Mouse (Mus musculus) liver, embryonic 14.5 days (tissue): ENCODE measurements around the gene Sema4d. TPM values are rescaled to one million over a fixed set of nuclear protein-coding genes. Genes with fewer than 3 reads are reported as not detected.

Source experiments
- ATAC-seq: fragments of 200-750 bp; cut with Nextera tagmentation; 2 replicates; pipeline ENCODE4 v1.8.0; 2017; ENCODE audit warnings: moderate number of reproducible peaks, mild to moderate bottlenecking, moderate library complexity; ENCODE audit not compliant: insufficient read depth
- DNase-seq, 3 experiments: peaks; one replicate each; pipeline ENCODE4 v3.0.0-alpha.2; 2012 to 2013; ENCODE audit warnings: low read depth in 3 of 3, low spot score in 3 of 3
- H3K27ac ChIP-seq: fragments of 300-500 bp; sonication (generic); 2 replicates; pipeline ENCODE4 v1.5.1; 2014; ENCODE audit warnings: moderate library complexity, mild to moderate bottlenecking, control low read depth, inconsistent platforms
- H3K27me3 ChIP-seq: fragments of 300-500 bp; sonication (generic); 2 replicates; pipeline ENCODE4 v1.6.1; 2014; ENCODE audit warnings: mild to moderate bottlenecking, low read length, moderate library complexity; ENCODE audit not compliant: control insufficient read depth, insufficient read depth
- H3K36me3 ChIP-seq: fragments of 300-500 bp; sonication (generic); replicated peaks from 2 replicates; pipeline ENCODE4 v1.6.1; 2014; ENCODE audit warnings: low read depth; ENCODE audit not compliant: control insufficient read depth, insufficient read depth
- H3K4me1 ChIP-seq, 2 experiments: fragments of 200-500 bp in 1 of 2; fragments of 300-500 bp in 1 of 2; sonication (generic) in 1 of 2; replicated peaks; 2 replicates each; pipeline ENCODE4 v1.6.1; 2012 to 2014; ENCODE audit warnings: antibody characterized with exemption in 1 of 2, inconsistent platforms in 1 of 2, low read length in 1 of 2; ENCODE audit not compliant: control insufficient read depth in 2 of 2, insufficient read depth in 2 of 2
- H3K4me2 ChIP-seq: fragments of 300-500 bp; sonication (generic); 2 replicates; pipeline ENCODE4 v1.6.1; 2014; ENCODE audit warnings: low read depth, mild to moderate bottlenecking, control low read depth, moderate library complexity
- H3K4me3 ChIP-seq, 2 experiments: fragments of 200-500 bp in 1 of 2; fragments of 300-500 bp in 1 of 2; sonication (generic) in 1 of 2; 2 replicates each; pipeline ENCODE4 v1.5.1; 2012 to 2014; ENCODE audit warnings: low read depth in 2 of 2, low read length in 2 of 2, mild to moderate bottlenecking in 2 of 2, control low read depth in 1 of 2, inconsistent platforms in 1 of 2, moderate library complexity in 1 of 2; ENCODE audit not compliant: insufficient read depth in 1 of 2
- H3K9ac ChIP-seq: fragments of 300-500 bp; sonication (generic); replicated peaks from 2 replicates; pipeline ENCODE4 v1.6.1; 2014; ENCODE audit warnings: mild to moderate bottlenecking, control low read depth, moderate library complexity
- H3K9me3 ChIP-seq: fragments of 300-500 bp; sonication (generic); 2 replicates; pipeline ENCODE4 v1.6.1; 2016; ENCODE audit warnings: low read length, mixed read lengths; ENCODE audit not compliant: control insufficient read depth
- CTCF ChIP-seq: IDR thresholded peaks from 2 replicates; pipeline ENCODE4 v1.5.1; 2016; ENCODE audit warnings: antibody characterized with exemption, low read depth, control low read depth
- EP300 ChIP-seq: IDR thresholded peaks from 2 replicates; pipeline ENCODE4 v1.6.1; 2016; ENCODE audit warnings: antibody characterized with exemption, low read depth
- WGBS: fragments of 180-500 bp; shearing (Covaris S2); extraction: QIAGEN DNeasy Blood & Tissue Kit; methylation state at CpG from one replicate; pipeline ENCODE4 v1.1.7; 2014; ENCODE audit not compliant: insufficient replicate concordance; 5-methylcytosine and 5-hydroxymethylcytosine counted together
- polyA plus RNA-seq, 2 experiments: library from polyadenylated mRNA; depleted of rRNA in 1 of 2; stranded (reverse) in 1 of 2; unstranded in 1 of 2; fragments of >200 nt; fragmentation: Nextera tagmentation in 1 of 2; extraction: Ambion mirVana in 1 of 2; gene quantifications; 2 replicates each; pipeline versions ENCODE4 v1.2.1 to v1.2.3; 2012 to 2014

Sema4d gene
- polyA plus RNA-seq, 2 experiments, result 4.6 to 4.7 TPM

DNA sequence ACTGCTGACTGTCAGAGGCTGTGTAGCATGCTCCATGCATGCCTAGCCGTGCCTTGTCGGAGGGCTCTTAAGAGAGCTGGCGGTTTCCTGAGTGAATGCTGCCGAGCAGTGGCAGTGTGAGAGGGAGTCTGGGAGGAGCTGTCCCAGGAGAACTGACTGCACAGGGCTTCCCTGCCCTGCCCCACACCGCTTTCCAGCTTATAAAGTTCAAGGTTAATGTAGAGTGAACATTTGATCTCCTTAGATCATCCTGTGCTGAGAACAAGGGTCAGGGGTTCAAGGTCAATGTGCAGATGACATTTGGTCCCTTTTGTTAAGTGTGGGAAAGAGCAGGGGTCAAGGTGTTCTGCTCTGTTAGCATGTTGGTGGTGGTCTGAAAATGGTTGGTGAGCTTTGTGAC, 112.5 kb downstream of the Sema4d start:
- no peaks in the 10 kb centered on the region for H3K9me3 ChIP-seq
- no peaks in the 10 kb centered on the region for H3K27me3 ChIP-seq
- H3K4me2 ChIP-seq, result no peak overlapping the region
- no peak overlapping the region for H3K9ac ChIP-seq
- no peak overlapping the region for H3K27ac ChIP-seq
- DNase-seq (no peak), ATAC-seq (no peak)
- 82% methylated on average over 5 of the region's 5 CpGs for WGBS
- no peak overlapping the region for H3K4me3 ChIP-seq
- peaks cover 86% of the 10 kb centered on the region for H3K36me3 ChIP-seq
- no peak for TF ChIP-seq CTCF
- TF ChIP-seq EP300, result no peak
- H3K4me1 ChIP-seq, result peaks cover 15 to 31% of the 10 kb centered on the region in 2 experiments

DNA sequence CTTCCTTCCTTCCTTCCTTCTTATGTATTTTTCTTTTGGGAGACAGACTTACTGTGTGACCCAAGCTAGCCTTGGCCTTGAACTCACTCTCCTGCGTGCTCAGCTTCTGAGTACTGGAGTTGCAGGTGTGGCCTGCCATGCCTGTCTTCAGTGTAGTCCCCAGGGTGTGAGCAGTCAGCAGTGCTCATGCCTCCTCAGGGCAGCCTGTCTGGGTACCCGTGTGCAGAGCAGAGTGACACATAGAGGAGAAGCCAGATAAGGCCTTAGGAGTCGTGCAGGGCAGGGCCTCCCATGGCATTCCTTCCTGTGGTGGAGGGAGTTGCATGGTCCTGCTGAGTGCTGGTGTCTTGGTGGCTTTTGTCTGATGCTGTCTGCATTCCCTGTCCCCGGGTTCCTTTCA, 114.2 kb downstream of the Sema4d start:
- TF ChIP-seq CTCF, result no peak
- TF ChIP-seq EP300, result no peak

GRCm38 (mm10) chr13:51678687-51679086, 114.9 kb downstream of the Sema4d start:
- no peak for ATAC-seq
- 82% methylated on average over 6 of the region's 6 CpGs for WGBS
- no peak overlapping the region for H3K4me3 ChIP-seq
- no peak overlapping the region for H3K4me2 ChIP-seq
- TF ChIP-seq EP300, result no peak
- no peak for TF ChIP-seq CTCF
- DNase-seq, result no peak
- no peak overlapping the region for H3K9ac ChIP-seq
- H3K27ac ChIP-seq, result no peak overlapping the region
- peaks cover 89% of the 10 kb centered on the region for H3K36me3 ChIP-seq
- peaks cover 15 to 18% of the 10 kb centered on the region in 2 experiments for H3K4me1 ChIP-seq
- H3K9me3 ChIP-seq, result no peaks in the 10 kb centered on the region
- H3K27me3 ChIP-seq, result no peaks in the 10 kb centered on the region

More for the DNA sequence above, 114.2 kb downstream of the Sema4d start:
- peaks cover 15 to 18% of the 10 kb centered on the region in 2 experiments for H3K4me1 ChIP-seq
- DNase-seq (no peak), ATAC-seq (no peak)
- H3K4me3 ChIP-seq, result no peak overlapping the region
- H3K27me3 ChIP-seq, result no peaks in the 10 kb centered on the region
- peaks cover 87% of the 10 kb centered on the region for H3K36me3 ChIP-seq
- H3K27ac ChIP-seq, result no peak overlapping the region
- H3K9ac ChIP-seq, result no peak overlapping the region
- H3K4me2 ChIP-seq, result no peak overlapping the region
- 37% methylated on average over 4 of the region's 4 CpGs for WGBS
- H3K9me3 ChIP-seq, result no peaks in the 10 kb centered on the region

DNA sequence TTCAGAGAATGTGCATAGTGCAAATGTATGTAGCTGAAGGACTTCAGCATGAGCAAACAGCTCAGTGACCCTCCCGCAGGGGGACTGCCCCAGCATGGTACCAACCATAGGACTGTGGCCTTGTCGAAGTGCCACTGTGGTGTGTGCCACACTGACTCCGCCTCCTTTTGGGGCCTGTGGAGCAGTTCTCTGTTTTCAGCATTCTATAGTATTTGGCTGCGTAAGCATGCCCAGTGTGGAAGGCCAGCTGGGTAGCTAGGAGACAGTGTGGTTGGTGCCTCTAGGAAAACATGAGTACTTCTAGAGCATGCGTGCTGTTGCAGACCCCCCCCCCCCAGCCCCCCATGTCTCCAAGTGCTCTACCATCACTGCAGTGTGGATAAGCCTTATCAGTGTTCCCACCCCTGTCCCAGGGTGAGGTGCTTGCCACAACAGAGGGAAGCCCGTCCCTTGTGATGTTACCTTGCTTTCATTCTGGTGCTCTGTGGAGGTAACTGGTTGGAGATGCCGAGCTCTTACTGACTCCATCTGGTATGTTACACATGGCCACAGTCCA, 115.8 kb downstream of the Sema4d start:
- DNase-seq, result peak; percentile 38 to 46 (median 41)
- Histone ChIP-seq H3K4me3 (no peak overlapping the region), H3K4me1 (peaks cover 15 to 18% of the 10 kb centered on the region in 2 experiments), H3K36me3 (peaks cover 86% of the 10 kb centered on the region), H3K4me2 (peak overlapping the region; percentile 29), H3K27ac (0 out of 2 replicates have a peak overlapping the region, but pooled peaks have one; percentile 27), H3K9me3 (no peaks in the 10 kb centered on the region), H3K27me3 (no peaks in the 10 kb centered on the region), H3K9ac (no peak overlapping the region)
- 30% methylated on average over 7 of the region's 7 CpGs for WGBS
- ATAC-seq, result peak; percentile 87
- TF ChIP-seq CTCF (no peak), EP300 (peak; percentile 59)

DNA sequence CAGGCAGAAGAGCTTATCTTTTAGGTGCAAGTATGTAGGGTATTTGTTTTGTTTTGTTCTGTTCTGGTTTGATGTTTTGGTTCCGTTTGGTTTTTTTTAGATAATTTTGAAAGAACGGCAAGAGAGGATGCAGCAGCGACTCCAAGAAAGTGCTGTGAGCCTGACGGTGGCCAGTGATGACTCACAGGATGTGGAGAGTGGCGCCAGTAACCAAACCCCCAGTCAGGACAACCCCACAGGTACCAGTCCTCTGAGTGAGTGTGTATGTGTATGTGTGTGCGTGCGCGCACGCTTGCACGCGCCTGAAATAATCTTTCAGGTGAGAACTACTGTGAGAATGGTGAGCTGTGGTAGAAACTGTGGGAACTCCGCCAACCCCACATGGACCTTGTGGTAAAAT, 116.5 kb downstream of the Sema4d start:
- no peak overlapping the region for H3K4me2 ChIP-seq
- no peak for ATAC-seq
- H3K27me3 ChIP-seq, result no peaks in the 10 kb centered on the region
- DNase-seq, result no peak
- H3K36me3 ChIP-seq, result peaks cover 80% of the 10 kb centered on the region
- H3K4me1 ChIP-seq, result peaks cover 15 to 18% of the 10 kb centered on the region in 2 experiments
- H3K4me3 ChIP-seq, result no peak overlapping the region
- H3K9ac ChIP-seq, result no peak overlapping the region
- H3K27ac ChIP-seq, result no peak overlapping the region
- TF ChIP-seq EP300 (no peak), CTCF (no peak)
- 78% methylated on average over 12 of the region's 12 CpGs for WGBS
- no peaks in the 10 kb centered on the region for H3K9me3 ChIP-seq
